In the genomic region with DNA sequence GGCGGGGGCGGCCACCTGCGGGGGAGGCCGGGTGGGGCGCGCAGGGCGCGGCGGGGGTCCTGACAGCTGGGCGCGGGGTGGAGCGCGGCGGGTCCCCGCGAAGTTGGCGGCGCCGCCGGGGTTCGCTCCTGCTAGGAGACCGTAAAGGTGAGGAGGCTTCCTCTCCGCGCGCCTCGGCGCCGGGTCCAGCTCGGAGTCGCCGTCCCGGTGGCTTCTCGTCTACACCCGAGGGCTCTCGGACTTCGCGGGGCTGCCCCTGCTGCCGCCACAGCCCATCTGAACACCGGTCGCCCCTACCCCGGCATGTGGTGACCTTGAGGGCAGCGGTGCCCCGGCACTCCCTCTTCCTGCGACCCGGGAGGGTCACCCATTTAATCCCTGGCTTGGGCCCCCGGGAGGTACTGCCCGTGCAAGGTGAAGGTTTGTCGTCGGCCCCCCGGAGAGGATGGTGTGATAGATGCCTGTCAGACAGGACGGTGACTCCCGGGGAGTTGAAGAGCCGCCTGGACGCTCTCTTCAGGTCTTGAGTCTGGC, we compare ENCODE assay signal across 8 mouse cellular contexts. TPM values are rescaled to one million over a fixed set of nuclear protein-coding genes. Genes with fewer than 3 reads are reported as not detected.
DNase-seq lines count a peak whose midpoint lies in the region; ATAC-seq and TF ChIP-seq lines count a peak whose summit lies in the region.

No protein-coding gene starts in this region.

- no peaks in the 10 kb centered on the region for H3K9me3 ChIP-seq in hindbrain, embryonic 15.5 days
- no peaks in the 10 kb centered on the region for H3K9me3 ChIP-seq in liver, embryonic 13.5 days (replicated peaks)
- no peaks in the 10 kb centered on the region for H3K9me3 ChIP-seq in neural tube, embryonic 12.5 days

- no peak for ATAC-seq in hindbrain, embryonic 15.5 days (ENCODE audit: low FRiP score, low read depth)
- ATAC-seq in liver, embryonic 13.5 days (ENCODE audit: low read depth), result peak; percentile 0; the same call in 1 of the 2 replicates
- ATAC-seq in neural tube, embryonic 12.5 days (ENCODE audit: low FRiP score, low read depth), result peak; percentile 6

- no peaks in the 10 kb centered on the region for H3K36me3 ChIP-seq in hindbrain, embryonic 15.5 days
- no peaks in the 10 kb centered on the region for H3K36me3 ChIP-seq in liver, embryonic 13.5 days
- H3K36me3 ChIP-seq in neural tube, embryonic 12.5 days, result no peaks in the 10 kb centered on the region

- peak overlapping the region; percentile 67 for H3K4me3 ChIP-seq in bone marrow macrophage, adult 2 months (ENCODE audit: insufficient read depth, low read length)
- peak overlapping the region; percentile 92 for H3K4me3 ChIP-seq in hindbrain, embryonic 15.5 days
- peak overlapping the region; percentile 99 for H3K4me3 ChIP-seq in liver, embryonic 13.5 days (replicated peaks)
- peak overlapping the region; percentile 97 for H3K4me3 ChIP-seq in neural tube, embryonic 12.5 days

- H3K4me2 ChIP-seq in hindbrain, embryonic 15.5 days, result peak overlapping the region; percentile 68
- H3K4me2 ChIP-seq in liver, embryonic 13.5 days, result peak overlapping the region; percentile 99
- H3K4me2 ChIP-seq in neural tube, embryonic 12.5 days (replicated peaks), result peak overlapping the region; percentile 96

- 0% methylated on average over 51 of the region's 54 CpGs for WGBS in hindbrain, embryonic 15.5 days
- under 1% methylated on average over 46 of the region's 54 CpGs for WGBS in liver, embryonic 13.5 days (ENCODE audit: insufficient replicate concordance)
- WGBS in neural tube, embryonic 12.5 days, result 1% methylated on average over 47 of the region's 54 CpGs

- no peaks in the 10 kb centered on the region for H3K27me3 ChIP-seq in hindbrain, embryonic 15.5 days
- no peaks in the 10 kb centered on the region for H3K27me3 ChIP-seq in liver, embryonic 13.5 days
- H3K27me3 ChIP-seq in neural tube, embryonic 12.5 days (replicated peaks), result no peaks in the 10 kb centered on the region

- peak overlapping the region; percentile 87 for H3K9ac ChIP-seq in hindbrain, embryonic 15.5 days
- peak overlapping the region; percentile 98 for H3K9ac ChIP-seq in liver, embryonic 13.5 days
- peak overlapping the region; percentile 96 for H3K9ac ChIP-seq in neural tube, embryonic 12.5 days

- H3K4me1 ChIP-seq in bone marrow macrophage, adult 2 months (ENCODE audit: control insufficient read depth, insufficient read depth, low read length), result peaks cover 14% of the 10 kb centered on the region
- peaks cover 14% of the 10 kb centered on the region for H3K4me1 ChIP-seq in hindbrain, embryonic 15.5 days (replicated peaks)
- H3K4me1 ChIP-seq in liver, embryonic 13.5 days (replicated peaks), result peaks cover 33% of the 10 kb centered on the region
- H3K4me1 ChIP-seq in neural tube, embryonic 12.5 days, result 0 out of 2 replicates have a peak, but pooled peaks cover 3% of the 10 kb centered on the region

- TF ChIP-seq CTCF in bone marrow macrophage, adult 2 months (IDR thresholded peaks at IDR 0.05; ENCODE audit: low read depth, low read length), result no peak

- DNase-seq in layer of hippocampus, adult 9-11 months, result peak; percentile 44
- DNase-seq in layer of hippocampus, adult 9-10 months (ENCODE audit: low spot score), result no peak
- DNase-seq in gastrocnemius, adult 18-20 months (ENCODE audit: low spot score), result peak; percentile 27
- DNase-seq in liver, embryonic 13.5 days, result peak; percentile 45
- peak; percentile 72 for DNase-seq in thymus, postnatal 14 days

- no peak for TF ChIP-seq POLR2A in bone marrow macrophage, adult 2 months (IDR thresholded peaks at IDR 0.05; ENCODE audit: borderline replicate concordance, low read depth, low read length)

- H3K27ac ChIP-seq in bone marrow macrophage, adult 2 months (ENCODE audit: insufficient read depth, low read depth, low read length), result peak overlapping the region; percentile 85
- H3K27ac ChIP-seq in hindbrain, embryonic 15.5 days (replicated peaks), result peak overlapping the region; percentile 99
- peak overlapping the region; percentile 99 for H3K27ac ChIP-seq in liver, embryonic 13.5 days
- peak overlapping the region; percentile 98 for H3K27ac ChIP-seq in neural tube, embryonic 12.5 days

RNA-seq across cellular contexts. Expression of a gene that starts 1.3 kb away (rescaled TPM):
- 252 and 272 TPM in 2 replicates for polyA plus RNA-seq in bone marrow macrophage, adult 2 months (2012; ENCODE audit: insufficient read depth, insufficient read length, missing spikeins)
- total RNA-seq in gastrocnemius, adult 18-20 months (2021), result 10 to 100 TPM; 63.8 to 72.3 TPM
- 301 and 305 TPM in 2 replicates for polyA plus RNA-seq in hindbrain, embryonic 15.5 days (2015; fragmentation: Nextera tagmentation; extraction: Ambion mirVana)
- polyA plus RNA-seq in liver, embryonic 13.5 days (2015; fragmentation: Nextera tagmentation; extraction: Ambion mirVana), result 38.1 and 43.9 TPM in 2 replicates
- 194 and 225 TPM in 2 replicates for polyA plus RNA-seq in neural tube, embryonic 12.5 days (2016; fragmentation: Nextera tagmentation; extraction: Ambion mirVana)
